In the genomic region with DNA sequence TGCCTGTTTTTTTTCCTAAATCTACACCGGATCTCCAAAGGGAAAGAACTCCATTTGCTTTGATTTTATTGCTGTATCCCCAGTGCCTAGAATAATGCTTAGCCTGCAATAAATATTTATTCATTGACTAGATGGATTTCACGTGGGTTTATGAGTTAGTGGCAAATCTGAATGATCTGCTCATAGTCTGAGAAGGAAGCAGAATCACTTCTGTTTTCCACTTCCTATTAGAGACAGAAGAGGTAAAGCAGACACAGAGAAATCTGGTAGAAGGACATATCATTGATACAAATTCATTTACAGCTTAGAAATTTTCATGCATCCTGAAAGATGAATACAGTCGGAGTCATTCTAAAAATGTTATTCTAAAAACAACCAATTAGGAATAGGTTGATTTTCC, we compare ENCODE assay signal across 22 mouse cellular contexts. TPM values are rescaled to one million over a fixed set of nuclear protein-coding genes. Genes with fewer than 3 reads are reported as not detected.
A peak's percentile ranks its signal among the peaks of the same experiment; 100 is the strongest.
DNase-seq lines count a peak whose midpoint lies in the region; ATAC-seq and TF ChIP-seq lines count a peak whose summit lies in the region.
"Had no signal": no experiment of that assay in that cellular context is flagged by ENCODE, and none has a peak within 500 bp of the region (broad histone marks: within the 10 kb centered on the region; RNA-seq: fewer than 3 reads in every experiment).

No protein-coding gene starts in this region.

- no peak overlapping the region for H3K4me2 ChIP-seq in CH12.LX (ENCODE audit: insufficient read depth, low read depth, poor library complexity, severe bottlenecking)
- H3K4me2 ChIP-seq: embryonic facial prominence, embryonic 12.5 days; forebrain, embryonic 13.5 days; forebrain, embryonic 15.5 days had no signal

- H3K27me3 ChIP-seq in CH12.LX (replicated peaks) = no peaks in the 10 kb centered on the region
- H3K27me3 ChIP-seq in splenic B cell, adult 2 months (ENCODE audit: control insufficient read depth, insufficient read depth, low read length, poor library complexity, severe bottlenecking) = no peaks in the 10 kb centered on the region
- H3K27me3 ChIP-seq: embryonic facial prominence, embryonic 12.5 days; forebrain, embryonic 13.5 days; forebrain, embryonic 15.5 days had no signal

- peak; percentile 82 for TF ChIP-seq EP300 in CH12.LX (IDR thresholded peaks at IDR 0.05; ENCODE audit: low read length)

- no peaks in the 10 kb centered on the region for H3K36me3 ChIP-seq in CH12.LX (replicated peaks in 1 of 2; ENCODE audit: control insufficient read depth in 1 of 2, insufficient read depth in 1 of 2, low read length in 1 of 2)
- H3K36me3 ChIP-seq in splenic B cell, adult 2 months (ENCODE audit: control insufficient read depth, insufficient read depth, low read length, poor library complexity, severe bottlenecking) = no peaks in the 10 kb centered on the region
- H3K36me3 ChIP-seq: embryonic facial prominence, embryonic 10.5 days; embryonic facial prominence, embryonic 12.5 days; forebrain, embryonic 15.5 days had no signal

- H3K4me3 ChIP-seq in CH12.LX (replicated peaks in 1 of 3; ENCODE audit: low read depth in 2 of 3, low read length in 2 of 3, poor library complexity in 1 of 3) = no peak overlapping the region
- H3K4me3 ChIP-seq: embryonic facial prominence, embryonic 10.5 days; embryonic facial prominence, embryonic 12.5 days; forebrain, embryonic 13.5 days; forebrain, embryonic 15.5 days had no signal

- no peak for TF ChIP-seq CTCF in CH12.LX (conservative IDR thresholded peaks at IDR 0.05 in 1 of 2, IDR thresholded peaks at IDR 0.05 in 1 of 2; ENCODE audit: low read depth in 2 of 2, low read length in 2 of 2)

- in situ Hi-C loops in CH12.LX (cut with MboI; ENCODE audit: low pct_ligation_motif_present, low pct_unique_long_range_greater_than_20kb, low sequenced_read_pairs) = no loop called here

- peak; percentile 17 for DNase-seq in CD4-positive, CD25-positive, alpha-beta regulatory T cell, adult 2 months (ENCODE audit: low read depth, low spot score)
- DNase-seq in CH12.LX (ENCODE audit: extremely low read depth) = peak; percentile 16
- DNase-seq in splenic B cell, adult 2 months (ENCODE audit: low read depth, low spot score) = peak; percentile 36
- DNase-seq in Muller cell, postnatal 12 days (ENCODE audit: inconsistent ontology term) = no peak
- DNase-seq in gastrocnemius, postnatal 10 days = no peak
- DNase-seq: adrenal gland, adult 8-10 months; adrenal gland, postnatal 14 days; adrenal gland, postnatal 36 days; cerebellum, adult 11-12 months; cerebellum, adult 2 months; cerebellum, adult 9-10 months; cerebellum, postnatal 10 days; cerebellum, postnatal 25 days; forebrain, postnatal 0 days had no signal

- dilution Hi-C loops in CH12.LX (cut with MboI; ENCODE audit: extremely low pct_ligation_motif_present, extremely low pct_unique_long_range_greater_than_20kb, low sequenced_read_pairs) = no loop called here

- no peak for TF ChIP-seq POLR2A in CH12.LX (IDR thresholded peaks at IDR 0.05; ENCODE audit: low read depth, low read length)

- ATAC-seq in CD4-positive, CD25-positive, alpha-beta regulatory T cell, adult 4 months = no peak
- ATAC-seq: activated CD4-positive, CD25-positive, alpha-beta regulatory T cell, adult 4 months; forebrain, embryonic 13.5 days; forebrain, embryonic 15.5 days; forebrain, postnatal 0 days; Patski had no signal

- no peak for TF ChIP-seq RAD21 in CH12.LX (IDR thresholded peaks at IDR 0.05; ENCODE audit: low read depth, low read length)

- no peaks in the 10 kb centered on the region for H3K9me3 ChIP-seq in CH12.LX (replicated peaks; ENCODE audit: low read length)
- H3K9me3 ChIP-seq: embryonic facial prominence, embryonic 10.5 days; embryonic facial prominence, embryonic 12.5 days; forebrain, embryonic 13.5 days; forebrain, embryonic 15.5 days had no signal

- no peak overlapping the region for H3K9ac ChIP-seq in CH12.LX (ENCODE audit: insufficient read depth, low read depth)
- H3K9ac ChIP-seq: embryonic facial prominence, embryonic 12.5 days; forebrain, embryonic 13.5 days; forebrain, embryonic 15.5 days; forebrain, postnatal 0 days had no signal

- H3K4me1 ChIP-seq in CH12.LX (ENCODE audit: control insufficient read depth in 1 of 2, insufficient read depth in 2 of 2) = peaks cover 8 to 16% of the 10 kb centered on the region in 2 experiments
- H3K4me1 ChIP-seq: embryonic facial prominence, embryonic 10.5 days; embryonic facial prominence, embryonic 12.5 days; forebrain, embryonic 13.5 days; forebrain, embryonic 15.5 days had no signal

- H3K27ac ChIP-seq in CH12.LX (ENCODE audit: insufficient read depth, low read depth) = no peak overlapping the region
- H3K27ac ChIP-seq: embryonic facial prominence, embryonic 10.5 days; embryonic facial prominence, embryonic 12.5 days; forebrain, embryonic 13.5 days; forebrain, embryonic 15.5 days had no signal

- H3K79me2 ChIP-seq in CH12.LX (replicated peaks; ENCODE audit: control insufficient read depth, extremely low read depth, insufficient read depth, poor library complexity, severe bottlenecking) = no peaks in the 10 kb centered on the region

TF ChIP-seq in CH12.LX, 34 proteins besides CTCF, POLR2A, EP300 and RAD21:
- TF ChIP-seq IRF4 (IDR thresholded peaks at IDR 0.05; ENCODE audit: low read depth, low read length) (peak; percentile 46), ZKSCAN1 (IDR thresholded peaks at IDR 0.05; ENCODE audit: borderline replicate concordance, low read depth, low read length) (no peak), MXI1 (IDR thresholded peaks at IDR 0.05; ENCODE audit: low read depth, low read length) (no peak), JUND (conservative IDR thresholded peaks at IDR 0.05; ENCODE audit: low read depth, low read length) (no peak), ZMIZ1 (IDR thresholded peaks at IDR 0.05; ENCODE audit: low read depth, low read length) (no peak), ELF1 (IDR thresholded peaks at IDR 0.05; ENCODE audit: low read depth, low read length) (0 out of 2 replicates have a peak, but pooled peaks have one; percentile 8), MEF2A (IDR thresholded peaks at IDR 0.05; ENCODE audit: borderline replicate concordance, low read depth, low read length) (no peak), JUN (IDR thresholded peaks at IDR 0.05; ENCODE audit: insufficient read depth, low read depth, low read length) (0 out of 2 replicates have a peak, but pooled peaks have one; percentile 12), SIN3A (IDR thresholded peaks at IDR 0.05; ENCODE audit: low read length) (no peak), UBTF (IDR thresholded peaks at IDR 0.05; ENCODE audit: low read depth, low read length) (no peak), RCOR1 (conservative IDR thresholded peaks at IDR 0.05; ENCODE audit: low read depth, low read length) (no peak), BHLHE40 (IDR thresholded peaks at IDR 0.05; ENCODE audit: low read depth, low read length) (no peak), CHD1 (IDR thresholded peaks at IDR 0.05; ENCODE audit: low read depth, low read length) (no peak), MAFK (IDR thresholded peaks at IDR 0.05; ENCODE audit: insufficient replicate concordance, low read length) (0 out of 2 replicates have a peak, but pooled peaks have one; percentile 49)
TF ChIP-seq in CH12.LX: peak in this region for 4.

RNA-seq across cellular contexts. Expression of gene Cd28, which starts 56.6 kb away (rescaled TPM):
- 100 to 1,000 TPM; 276 to 286 TPM for polyA plus RNA-seq in CD4-positive, CD25-positive, alpha-beta regulatory T cell, adult 4 months (2017; shearing (Covaris generic))
- total RNA-seq in CH12.LX (2012; rRNA removed) = 4.4 and 5.2 TPM in 2 replicates
- 0.82 and 1.0 TPM in 2 replicates for total RNA-seq in CH12.LX (2014; rRNA removed)
- 1.8 and 2.2 TPM in 2 replicates for polyA plus RNA-seq in CH12.LX (2012; ENCODE audit: insufficient read length, low read depth)
- 1 to 10 TPM; 3.4 to 5.1 TPM for total RNA-seq in gastrocnemius, postnatal 10 days (2021)
- total RNA-seq: MEL had no signal
- polyA plus RNA-seq: Patski had no signal

Comparison
In these comparisons a context has a peak if more than half of its experiments do, and no peak if none do; other contexts are left out.
1. DNase-seq: peak in CD4-positive, CD25-positive, alpha-beta regulatory T cell, adult 2 months (single experiment), CH12.LX (single experiment) and splenic B cell, adult 2 months (single experiment); none in Muller cell, postnatal 12 days (single experiment) and gastrocnemius, postnatal 10 days (single experiment).